Mouse (Mus musculus): ENCODE data around the gene Hist1h4i.

GRCm38 (mm10) chr13:21992550-21992949 is 48.6 kb downstream of the Hist1h4i start:
- no peak for TF ChIP-seq CTCF (IDR thresholded peaks at IDR 0.05; ENCODE audit: borderline replicate concordance, extremely low read depth, insufficient read depth, insufficient read length)
- no peak for TF ChIP-seq POLR2A (IDR thresholded peaks at IDR 0.05; ENCODE audit: borderline replicate concordance, extremely low read depth, insufficient read depth, insufficient read length, poor library complexity, severe bottlenecking)

All from brain, embryonic 14.5 days (tissue).